Mouse (Mus musculus) intestine, embryonic 15.5 days (tissue): ENCODE results near the gene Prrc2c. TPM values are rescaled to one million over a fixed set of nuclear protein-coding genes. Genes with fewer than 3 reads are reported as not detected.
"Not testable (repeated sequence)": the region's sequence is repeated elsewhere in the genome, so short reads cannot be mapped to it uniquely, and the experiment has no call there.

Source experiments
- ATAC-seq: fragments of 200-750 bp; cut with Nextera tagmentation; 2 replicates; pipeline ENCODE4 v1.8.0; 2017; ENCODE audit warnings: moderate TSS enrichment, moderate library complexity
- H3K27ac ChIP-seq: fragments of 300-500 bp; sonication (generic); 2 replicates; pipeline ENCODE4 v1.5.1; 2015; ENCODE audit warnings: mild to moderate bottlenecking, inconsistent platforms
- H3K27me3 ChIP-seq: fragments of 300-500 bp; sonication (generic); replicated peaks from 2 replicates; pipeline ENCODE4 v1.6.1; 2015; ENCODE audit warnings: inconsistent platforms
- H3K36me3 ChIP-seq: fragments of 300-500 bp; sonication (generic); 2 replicates; pipeline ENCODE4 v1.6.1; 2015; ENCODE audit warnings: inconsistent platforms
- H3K4me1 ChIP-seq: fragments of 300-500 bp; sonication (generic); replicated peaks from 2 replicates; pipeline ENCODE4 v1.6.1; 2015; ENCODE audit warnings: inconsistent platforms
- H3K4me2 ChIP-seq: fragments of 300-500 bp; sonication (generic); replicated peaks from 2 replicates; pipeline ENCODE4 v1.6.1; 2015; ENCODE audit warnings: mild to moderate bottlenecking, inconsistent platforms
- H3K4me3 ChIP-seq: fragments of 300-500 bp; sonication (generic); replicated peaks from 2 replicates; pipeline ENCODE4 v1.5.1; 2015; ENCODE audit warnings: inconsistent platforms
- H3K9ac ChIP-seq: fragments of 300-500 bp; sonication (generic); 2 replicates; pipeline ENCODE4 v1.6.1; 2015; ENCODE audit warnings: inconsistent platforms
- H3K9me3 ChIP-seq: fragments of 300-500 bp; sonication (generic); 2 replicates; pipeline ENCODE4 v1.6.1; 2016; ENCODE audit warnings: inconsistent platforms
- WGBS: fragments of 180-500 bp; shearing (Covaris S2); methylation state at CpG from one replicate; pipeline ENCODE4 v1.1.7; 2015; 5-methylcytosine and 5-hydroxymethylcytosine counted together
- polyA plus RNA-seq: library from polyadenylated mRNA; unstranded; fragments of >200 nt; fragmentation: Nextera tagmentation; extraction: Ambion mirVana; gene quantifications from 2 replicates; pipeline ENCODE4 v1.2.1, GENCODE M21; 2015

Prrc2c gene
- 130 and 139 TPM in 2 replicates for polyA plus RNA-seq

GRCm38 (mm10) chr1:162740401-162740835 lies at the start of gene Prrc2c:
Gene Prrc2c, minus strand, starts transcription at chr1:162740556.
- peak within 1 kb of the TSS; percentile 79 for H3K4me3 ChIP-seq
- WGBS, result under 1% methylated on average over 36 of the region's 36 CpGs
- H3K9me3 ChIP-seq, result no peaks in the 10 kb centered on the region
- H3K27ac ChIP-seq, result peak within 1 kb of the TSS; percentile 100
- H3K9ac ChIP-seq, result peak within 1 kb of the TSS; percentile 100
- peak; percentile 98 for ATAC-seq
- no peaks in the 10 kb centered on the region for H3K36me3 ChIP-seq
- peaks cover 11% of the 10 kb centered on the region for H3K4me1 ChIP-seq
- H3K4me2 ChIP-seq, result peak within 1 kb of the TSS; percentile 67
- H3K27me3 ChIP-seq, result no peaks in the 10 kb centered on the region

GRCm38 (mm10) chr1:162785222-162785621 lies 44.9 kb upstream of the Prrc2c start:
- H3K9ac ChIP-seq, result no peak overlapping the region
- H3K36me3 ChIP-seq, result no peaks in the 10 kb centered on the region
- H3K4me2 ChIP-seq, result no peak overlapping the region
- no peak overlapping the region for H3K27ac ChIP-seq
- no peaks in the 10 kb centered on the region for H3K4me1 ChIP-seq
- WGBS, result 85% methylated on average over 4 of the region's 4 CpGs
- H3K27me3 ChIP-seq, result no peaks in the 10 kb centered on the region
- no peaks in the 10 kb centered on the region for H3K9me3 ChIP-seq
- no peak overlapping the region for H3K4me3 ChIP-seq
- no peak for ATAC-seq

GRCm38 (mm10) chr1:162783669-162784248 lies 43.4 kb upstream of the Prrc2c start:
- Histone ChIP-seq H3K9ac (no peak overlapping the region), H3K27me3 (no peaks in the 10 kb centered on the region), H3K9me3 (no peaks in the 10 kb centered on the region), H3K4me2 (no peak overlapping the region), H3K36me3 (no peaks in the 10 kb centered on the region), H3K4me1 (no peaks in the 10 kb centered on the region), H3K27ac (no peak overlapping the region), H3K4me3 (no peak overlapping the region)
- ATAC-seq, result no peak
- WGBS, result 85% methylated on average over 7 of the region's 7 CpGs

- H3K27me3 ChIP-seq, H3K4me3 ChIP-seq, H3K4me1 ChIP-seq, H3K9me3 ChIP-seq, H3K4me2 ChIP-seq, ATAC-seq, H3K9ac ChIP-seq, H3K27ac ChIP-seq, H3K36me3 ChIP-seq: not testable (repeated sequence)
- 89% methylated on average over 2 of the region's 2 CpGs for WGBS
These were observed 40.7 kb upstream of the Prrc2c start for GRCm38 (mm10) chr1:162781035-162781434.

GRCm38 (mm10) chr1:162777943-162778538 lies 37.7 kb upstream of the Prrc2c start:
- H3K27me3 ChIP-seq, result no peaks in the 10 kb centered on the region
- H3K4me3 ChIP-seq, result no peak overlapping the region
- no peak overlapping the region for H3K4me2 ChIP-seq
- WGBS, result 83% methylated on average over 5 of the region's 5 CpGs
- H3K9me3 ChIP-seq, result no peaks in the 10 kb centered on the region
- H3K27ac ChIP-seq, result no peak overlapping the region
- H3K9ac ChIP-seq, result no peak overlapping the region
- H3K36me3 ChIP-seq, result no peaks in the 10 kb centered on the region
- H3K4me1 ChIP-seq, result no peaks in the 10 kb centered on the region
- no peak for ATAC-seq

GRCm38 (mm10) chr1:162773661-162774060 lies 33.3 kb upstream of the Prrc2c start:
- no peaks in the 10 kb centered on the region for H3K36me3 ChIP-seq
- H3K4me2 ChIP-seq, result no peak overlapping the region
- ATAC-seq, result no peak
- H3K4me1 ChIP-seq, result no peaks in the 10 kb centered on the region
- no peaks in the 10 kb centered on the region for H3K9me3 ChIP-seq
- H3K27me3 ChIP-seq, result no peaks in the 10 kb centered on the region
- WGBS, result 59% methylated on average over 4 of the region's 4 CpGs
- H3K27ac ChIP-seq, result no peak overlapping the region
- no peak overlapping the region for H3K9ac ChIP-seq
- H3K4me3 ChIP-seq, result no peak overlapping the region

GRCm38 (mm10) chr1:162771617-162772360 lies 31.4 kb upstream of the Prrc2c start:
- H3K36me3 ChIP-seq, result no peaks in the 10 kb centered on the region
- no peak overlapping the region for H3K4me2 ChIP-seq
- H3K4me1 ChIP-seq, result no peaks in the 10 kb centered on the region
- no peak for ATAC-seq
- H3K4me3 ChIP-seq, result no peak overlapping the region
- no peak overlapping the region for H3K9ac ChIP-seq
- 68% methylated on average over 4 of the region's 4 CpGs for WGBS
- H3K27ac ChIP-seq, result no peak overlapping the region
- no peaks in the 10 kb centered on the region for H3K9me3 ChIP-seq
- no peaks in the 10 kb centered on the region for H3K27me3 ChIP-seq

- Histone ChIP-seq H3K4me1 (no peaks in the 10 kb centered on the region), H3K36me3 (no peaks in the 10 kb centered on the region), H3K27me3 (no peaks in the 10 kb centered on the region), H3K4me2 (no peak overlapping the region), H3K4me3 (no peak overlapping the region), H3K27ac (no peak overlapping the region), H3K9ac (no peak overlapping the region), H3K9me3 (no peaks in the 10 kb centered on the region)
- no peak for ATAC-seq
- 87% methylated on average over 6 of the region's 6 CpGs for WGBS
These were observed 11.7 kb upstream of the Prrc2c start for GRCm38 (mm10) chr1:162752009-162752408.

- no peak overlapping the region for H3K4me2 ChIP-seq
- no peak for ATAC-seq
- no peaks in the 10 kb centered on the region for H3K27me3 ChIP-seq
- H3K9ac ChIP-seq, result no peak overlapping the region
- H3K36me3 ChIP-seq, result no peaks in the 10 kb centered on the region
- no peak overlapping the region for H3K27ac ChIP-seq
- H3K4me3 ChIP-seq, result no peak overlapping the region
- H3K4me1 ChIP-seq, result no peaks in the 10 kb centered on the region
- WGBS, result 56% methylated on average over 7 of the region's 7 CpGs
- H3K9me3 ChIP-seq, result no peaks in the 10 kb centered on the region
These were observed 9.3 kb upstream of the Prrc2c start for GRCm38 (mm10) chr1:162749607-162750006.

GRCm38 (mm10) chr1:162748761-162749160 lies 8.4 kb upstream of the Prrc2c start:
- H3K27ac ChIP-seq, result no peak overlapping the region
- H3K4me1 ChIP-seq, result no peaks in the 10 kb centered on the region
- WGBS, result 77% methylated on average over 5 of the region's 5 CpGs
- H3K27me3 ChIP-seq, result no peaks in the 10 kb centered on the region
- no peak overlapping the region for H3K4me3 ChIP-seq
- no peaks in the 10 kb centered on the region for H3K36me3 ChIP-seq
- H3K9me3 ChIP-seq, result no peaks in the 10 kb centered on the region
- no peak overlapping the region for H3K4me2 ChIP-seq
- no peak overlapping the region for H3K9ac ChIP-seq
- no peak for ATAC-seq

- H3K27me3 ChIP-seq, result no peaks in the 10 kb centered on the region
- H3K9ac ChIP-seq, result peak overlapping the region; percentile 100
- peak overlapping the region; percentile 100 for H3K27ac ChIP-seq
- under 1% methylated on average over 57 of the region's 58 CpGs for WGBS
- H3K4me2 ChIP-seq, result peak overlapping the region; percentile 67
- no peaks in the 10 kb centered on the region for H3K9me3 ChIP-seq
- ATAC-seq, result peak; percentile 90
- H3K36me3 ChIP-seq, result no peaks in the 10 kb centered on the region
- peak overlapping the region; percentile 79 for H3K4me3 ChIP-seq
- peaks cover 11% of the 10 kb centered on the region for H3K4me1 ChIP-seq
These were observed 443 bp downstream of the Prrc2c start for GRCm38 (mm10) chr1:162739831-162740394.

- H3K4me1 ChIP-seq, result peaks cover 11% of the 10 kb centered on the region
- no peaks in the 10 kb centered on the region for H3K27me3 ChIP-seq
- no peaks in the 10 kb centered on the region for H3K36me3 ChIP-seq
- H3K27ac ChIP-seq, result peak overlapping the region; percentile 100
- 0 out of 2 replicates have a peak, but pooled peaks have one; percentile 5 for ATAC-seq
- H3K4me3 ChIP-seq, result peak overlapping the region; percentile 79
- no peaks in the 10 kb centered on the region for H3K9me3 ChIP-seq
- H3K9ac ChIP-seq, result peak overlapping the region; percentile 100
- under 1% methylated on average over 10 of the region's 10 CpGs for WGBS
- peak overlapping the region; percentile 67 for H3K4me2 ChIP-seq
These were observed 950 bp downstream of the Prrc2c start for GRCm38 (mm10) chr1:162739406-162739805.
